Mouse (Mus musculus) R1 (cell line): ENCODE measurements around the gene Dcaf7.
A peak's percentile ranks its signal among the peaks of the same experiment; 100 is the strongest.
"Not testable (repeated sequence)": the region's sequence is repeated elsewhere in the genome, so short reads cannot be mapped to it uniquely, and the experiment has no call there.

Source experiments
- DNase-seq: peaks from one replicate; pipeline ENCODE4 v3.0.0-alpha.2; 2018; ENCODE audit warnings: low read depth, low spot score

Gene Dcaf7

DNA sequence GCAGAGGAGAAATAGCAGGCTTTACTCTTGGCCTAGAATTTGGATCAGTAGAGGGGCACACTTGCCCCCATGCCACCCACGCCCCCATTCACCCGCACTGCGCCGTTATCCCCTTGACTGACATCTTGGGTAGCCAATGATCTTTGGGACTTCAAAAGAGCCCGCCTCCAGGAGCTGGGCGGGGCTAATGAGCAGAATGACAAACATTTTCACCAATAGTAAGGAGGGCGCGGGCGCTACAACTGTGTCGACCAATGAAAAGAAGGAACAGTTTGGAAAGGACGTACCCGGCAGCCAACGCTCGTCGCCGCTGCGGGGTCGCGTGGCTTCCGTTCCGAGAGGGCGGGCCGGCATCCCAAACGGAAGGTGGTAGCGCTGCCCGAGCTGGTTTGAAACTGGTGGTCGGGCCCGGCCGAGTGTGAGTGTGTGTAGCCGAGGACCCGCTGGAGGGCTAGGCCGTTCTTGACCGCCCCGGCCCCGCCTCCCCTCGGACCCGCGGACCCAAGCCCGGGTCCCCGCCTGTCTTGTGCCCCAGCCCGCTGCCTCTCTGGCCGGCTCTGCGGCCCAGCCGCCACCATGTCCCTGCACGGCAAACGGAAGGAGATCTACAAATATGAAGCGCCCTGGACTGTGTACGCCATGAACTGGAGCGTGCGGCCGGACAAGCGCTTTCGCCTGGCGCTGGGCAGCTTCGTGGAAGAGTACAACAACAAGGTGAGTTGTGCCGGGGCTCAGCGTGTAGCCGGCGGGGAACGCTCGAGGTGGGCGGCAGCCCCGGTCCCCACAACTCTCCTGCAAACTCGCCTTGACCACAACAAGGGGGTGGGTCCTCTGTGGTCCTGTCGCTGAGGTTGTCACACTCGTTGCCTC, at the start of gene Dcaf7:
Dcaf7 (plus strand) TSS at position 325 of the 870 bp plus-strand sequence.
- peak; percentile 99 for DNase-seq

DNA sequence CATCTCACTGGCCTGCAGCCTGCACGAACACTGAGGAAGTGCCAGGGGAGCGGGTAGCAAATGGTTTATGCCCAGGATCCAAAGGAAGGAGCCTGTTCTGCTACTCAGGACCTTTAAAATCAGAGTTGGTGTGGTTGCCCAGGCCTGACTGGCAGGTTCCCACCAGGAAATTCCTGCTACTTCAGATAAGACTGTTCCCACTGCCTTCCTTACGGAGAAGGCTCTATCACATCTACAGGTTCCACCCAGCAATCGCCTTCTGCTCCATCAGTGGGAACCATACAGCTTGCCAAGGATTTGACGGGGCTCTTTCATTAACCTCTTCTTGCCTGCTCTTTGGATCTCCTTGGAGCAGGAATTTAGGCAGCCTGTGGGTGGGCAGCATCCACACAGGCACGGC, 49.2 kb upstream of the Dcaf7 start:
- no peak for DNase-seq

- no peak for DNase-seq
Measured at GRCm38 (mm10) chr11:105989446-105989845, 47.2 kb upstream of the Dcaf7 start.

DNA sequence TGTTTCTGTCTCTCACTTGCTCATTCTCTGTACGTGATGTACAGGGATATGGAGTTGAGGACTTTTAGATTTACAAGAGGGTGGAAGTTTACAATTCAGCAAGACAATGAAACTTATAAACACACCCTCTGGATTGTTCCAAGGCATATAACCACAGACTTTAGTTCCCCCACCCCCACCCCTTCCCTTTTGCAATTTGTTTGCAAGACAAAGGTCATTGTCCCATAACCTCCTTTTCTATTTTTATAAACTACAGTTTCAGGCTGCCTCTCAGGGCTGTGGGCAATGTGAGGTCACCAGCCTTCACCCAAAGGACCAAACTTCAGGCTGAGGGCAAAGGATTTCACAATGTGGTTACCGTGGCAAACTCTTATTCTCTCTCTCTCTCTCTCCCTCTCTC, 46.4 kb upstream of the Dcaf7 start:
- no peak for DNase-seq

- DNase-seq, result no peak
Measured at GRCm38 (mm10) chr11:105994375-105994774, 42.3 kb upstream of the Dcaf7 start, which contains the start of gene Ace3. Ace3 (plus strand) TSS chr11:105994675.

- no peak for DNase-seq
Measured at GRCm38 (mm10) chr11:106000062-106000461, 36.6 kb upstream of the Dcaf7 start.

GRCm38 (mm10) chr11:106001718-106002117, 35.0 kb upstream of the Dcaf7 start:
- peak; percentile 55 for DNase-seq

GRCm38 (mm10) chr11:106004576-106004975, 32.1 kb upstream of the Dcaf7 start:
- DNase-seq, result no peak

GRCm38 (mm10) chr11:106005970-106006369, 30.7 kb upstream of the Dcaf7 start:
- no peak for DNase-seq

- DNase-seq, result peak; percentile 85
Measured at GRCm38 (mm10) chr11:106007821-106008220, 28.9 kb upstream of the Dcaf7 start, which contains the start of gene Kcnh6. Kcnh6 (plus strand) TSS chr11:106008124.

DNA sequence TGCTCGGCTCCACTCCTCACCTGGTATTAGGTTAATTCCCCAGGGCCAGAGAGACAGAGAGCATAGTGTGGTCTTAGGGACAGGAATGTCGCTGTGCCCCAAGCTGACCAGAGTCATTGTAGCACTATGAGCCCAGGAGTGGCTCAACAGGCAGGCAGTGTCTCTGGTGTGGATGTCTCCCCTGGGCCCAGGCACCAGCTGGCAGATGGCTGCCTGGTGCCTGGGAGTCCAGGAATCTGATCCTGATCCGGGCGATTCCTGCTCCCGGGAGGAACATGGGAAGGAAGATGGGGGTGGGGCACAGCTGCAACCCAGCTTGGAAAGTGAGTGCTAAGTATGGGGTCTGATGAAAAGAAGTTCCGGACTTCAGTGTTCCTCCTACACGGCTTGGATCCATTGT, 24.0 kb upstream of the Dcaf7 start:
- DNase-seq, result no peak

GRCm38 (mm10) chr11:106013556-106014225, 23.0 kb upstream of the Dcaf7 start:
- no peak for DNase-seq

DNA sequence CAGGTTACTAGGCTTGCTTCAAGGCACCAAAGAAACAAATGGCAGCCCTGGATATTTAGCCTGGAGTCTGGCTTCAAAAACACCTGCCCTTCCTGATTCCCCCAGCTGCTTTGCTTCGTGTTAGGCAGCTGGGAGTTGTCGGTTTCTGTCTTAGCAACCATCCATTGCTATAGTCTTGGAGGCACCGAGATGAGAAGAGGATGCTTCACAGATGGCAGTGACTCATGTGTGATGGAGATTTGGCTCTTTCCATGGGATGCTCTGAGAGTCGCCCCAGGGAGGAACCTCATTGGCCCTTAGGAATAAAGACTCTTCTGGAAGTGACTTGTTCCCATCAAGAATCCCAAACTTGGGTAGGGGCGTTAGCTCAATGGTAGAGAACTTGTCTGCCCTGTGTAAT, 20.2 kb upstream of the Dcaf7 start:
- no peak for DNase-seq

DNA sequence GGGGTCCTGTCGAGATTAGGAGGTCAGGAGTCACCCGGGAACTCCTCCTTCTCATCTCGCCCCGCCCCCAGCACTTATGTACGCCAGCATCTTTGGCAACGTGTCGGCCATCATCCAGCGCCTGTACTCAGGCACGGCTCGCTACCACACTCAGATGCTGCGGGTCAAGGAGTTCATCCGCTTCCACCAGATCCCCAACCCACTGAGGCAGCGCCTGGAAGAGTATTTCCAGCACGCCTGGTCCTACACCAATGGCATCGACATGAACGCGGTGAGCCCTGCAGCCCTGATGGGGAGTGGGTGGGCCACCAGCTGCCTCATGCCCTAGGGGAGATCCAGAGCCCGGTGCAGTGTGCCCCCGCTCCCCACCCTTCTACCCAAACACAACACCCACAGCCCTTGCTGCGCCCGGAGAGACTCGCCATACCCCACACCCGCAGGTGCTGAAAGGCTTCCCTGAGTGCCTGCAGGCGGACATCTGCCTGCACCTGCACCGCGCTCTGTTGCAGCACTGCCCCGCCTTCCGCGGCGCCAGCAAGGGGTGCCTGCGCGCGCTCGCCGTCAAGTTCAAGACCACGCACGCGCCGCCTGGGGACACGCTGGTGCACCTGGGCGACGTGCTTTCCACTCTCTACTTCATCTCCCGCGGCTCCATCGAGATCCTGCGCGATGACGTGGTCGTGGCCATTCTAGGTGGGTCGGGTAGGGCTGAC, 16.5 kb upstream of the Dcaf7 start:
- DNase-seq, result peak; percentile 90

- no peak for DNase-seq
Measured at GRCm38 (mm10) chr11:106025774-106026173, 10.9 kb upstream of the Dcaf7 start.

DNA sequence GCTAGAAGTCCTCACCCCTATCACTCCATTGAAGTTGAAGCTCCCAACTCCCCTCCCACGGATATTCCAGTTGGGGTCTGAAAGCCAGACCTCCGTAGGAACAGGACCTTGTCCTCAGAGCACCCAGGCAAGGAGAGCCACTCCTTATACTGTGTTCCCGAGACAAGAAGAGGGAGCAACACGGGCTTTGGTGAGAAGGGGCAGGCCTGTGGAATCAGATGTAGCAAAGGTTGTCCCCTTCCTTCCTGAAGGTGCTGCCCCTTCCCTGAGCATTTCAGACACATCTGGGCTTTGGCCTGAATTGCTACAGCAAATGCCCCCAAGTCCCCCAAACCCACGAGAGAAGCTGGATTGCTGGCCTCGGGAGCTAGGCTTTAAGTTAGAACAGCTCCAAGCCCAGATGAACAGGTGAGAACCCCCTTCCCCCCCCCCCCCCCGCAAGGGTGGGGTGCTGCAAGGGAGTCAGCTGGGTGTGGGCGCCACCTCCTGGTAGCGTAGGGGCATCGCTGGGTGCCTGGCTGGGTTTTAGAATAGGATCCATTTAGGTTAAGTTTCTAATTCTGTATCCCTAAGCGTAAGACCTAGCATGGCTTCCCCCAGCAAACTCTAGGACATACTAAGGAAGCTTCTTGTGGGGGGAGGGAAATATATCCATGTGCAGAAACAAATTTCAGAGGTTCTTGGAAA, 10.1 kb upstream of the Dcaf7 start:
- DNase-seq, result peak; percentile 54

- no peak for DNase-seq
Measured at GRCm38 (mm10) chr11:106027607-106028006, 9.1 kb upstream of the Dcaf7 start.

GRCm38 (mm10) chr11:106032074-106032473, 4.6 kb upstream of the Dcaf7 start:
- DNase-seq, result not testable (repeated sequence)

DNA sequence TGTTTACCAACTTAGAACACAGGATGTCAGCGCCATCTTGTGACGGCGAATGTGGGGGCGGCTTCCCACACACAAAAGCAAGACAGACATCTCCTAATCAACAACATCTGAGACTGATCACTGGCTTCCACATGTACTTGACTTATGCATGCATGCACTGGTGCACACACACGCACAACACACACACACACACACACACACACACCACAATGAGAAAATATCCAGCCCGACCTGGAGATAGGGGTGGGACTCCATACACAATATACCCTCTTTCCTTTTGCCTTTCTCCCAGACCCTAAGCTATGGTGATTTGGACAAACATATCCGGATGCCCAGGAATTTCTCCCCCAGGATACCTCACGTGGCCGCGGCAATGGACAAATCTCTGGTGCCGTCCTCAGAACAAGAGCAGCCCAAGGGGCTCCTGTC, 3.2 kb upstream of the Dcaf7 start:
- DNase-seq, result no peak

GRCm38 (mm10) chr11:106034986-106035385, 1.7 kb upstream of the Dcaf7 start:
- no peak for DNase-seq

DNA sequence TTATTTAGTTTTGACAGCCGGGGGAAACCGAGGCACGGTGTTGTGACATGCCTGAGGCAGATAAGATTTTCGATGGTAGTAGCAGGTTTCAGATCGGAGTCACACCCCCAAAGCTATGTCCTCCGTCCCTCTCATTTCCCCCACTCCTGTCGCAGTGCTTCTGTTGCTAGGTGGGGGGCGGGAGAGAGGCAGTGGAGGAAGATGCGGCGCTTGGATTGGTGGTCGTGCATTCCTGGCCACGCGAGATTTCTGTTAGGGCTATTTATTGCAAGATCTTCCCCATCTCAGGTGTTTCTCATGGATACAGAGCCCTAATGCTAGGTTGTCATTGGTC, 713 bp downstream of the Dcaf7 start:
- DNase-seq, result peak; percentile 92

- DNase-seq, result no peak
Measured at GRCm38 (mm10) chr11:106044349-106044748, 7.7 kb downstream of the Dcaf7 start.
